Mouse (Mus musculus) left cerebral cortex, postnatal 36 days (tissue): ENCODE data around the gene Gopc. TPM values are rescaled to one million over a fixed set of nuclear protein-coding genes. Genes with fewer than 3 reads are reported as not detected.
A peak's percentile ranks its signal among the peaks of the same experiment; 100 is the strongest.
"Not testable (repeated sequence)": the region's sequence is repeated elsewhere in the genome, so short reads cannot be mapped to it uniquely, and the experiment has no call there.

ENCODE experiments used
- DNase-seq, 2 experiments: peaks; one replicate each; pipeline ENCODE4 v3.0.0; 2021 to 2022; ENCODE audit warnings: low spot score in 2 of 2, mixed read lengths in 1 of 2
- intact Hi-C: fragments of 180-260 bp; cut with DNase I; formaldehyde crosslinking; loops from one replicate; pipeline ENCODE4 v1.15.1; 2025
- total RNA-seq, 2 experiments: library from RNA; stranded (reverse); gene quantifications; 2 replicates each; pipeline ENCODE4 v1.2.3; 2021

The Gopc gene
- total RNA-seq, 2 experiments from 2014 or later = 44.0 to 46.4 TPM

GRCm38 (mm10) chr10:52391208-52391607, 9.3 kb upstream of the Gopc start:
- DNase-seq = no peak
- intact Hi-C loops = no loop called here

- intact Hi-C loops = loop anchor here (5.0 kb wide), 1 partner anchor 597 kb away; no protein-coding TSS in a partner anchor
These were observed 7.5 kb upstream of the Gopc start for GRCm38 (mm10) chr10:52389438-52389837.

GRCm38 (mm10) chr10:52388922-52389430, 7.1 kb upstream of the Gopc start, which contains the start of gene Nepn:
Gene Nepn (plus strand): TSS chr10:52388972.
- intact Hi-C loops = loop anchor here (5.0 kb wide), 1 partner anchor 597 kb away; no protein-coding TSS in a partner anchor
- no peak for DNase-seq

More at GRCm38 (mm10) chr10:52389438-52389837, 7.5 kb upstream of the Gopc start:
- DNase-seq = no peak

GRCm38 (mm10) chr10:52387192-52387591, 5.3 kb upstream of the Gopc start:
- intact Hi-C loops = loop anchor here (5.0 kb wide), 1 partner anchor 595 kb away; no protein-coding TSS in a partner anchor
- DNase-seq = no peak

- intact Hi-C loops = loop anchor here (2.0 to 5.0 kb wide), 3 partner anchors 168 to 593 kb away; no protein-coding TSS in a partner anchor
- DNase-seq = peak; percentile 25 to 37
These were observed 3.1 kb upstream of the Gopc start for GRCm38 (mm10) chr10:52384823-52385610.

GRCm38 (mm10) chr10:52383522-52383921, 1.6 kb upstream of the Gopc start:
- DNase-seq = no peak
- intact Hi-C loops = loop anchor here (2.0 to 5.0 kb wide), 2 partner anchors 33 to 166 kb away; partner anchors contain the start of gene Nus1

- no peak for DNase-seq
- intact Hi-C loops = loop anchor here (2.0 to 5.0 kb wide), 2 partner anchors 34 to 166 kb away; partner anchors contain the start of gene Nus1
These were observed 1.1 kb upstream of the Gopc start for GRCm38 (mm10) chr10:52383022-52383421.

- no peak for DNase-seq
- intact Hi-C loops = loop anchor here (5.0 kb wide), 1 partner anchor 164 kb away; no protein-coding TSS in a partner anchor
These were observed 563 bp downstream of the Gopc start for GRCm38 (mm10) chr10:52381321-52381801.

- intact Hi-C loops = no loop called here
- no peak for DNase-seq
These were observed 4.1 kb downstream of the Gopc start for GRCm38 (mm10) chr10:52377813-52378212.

GRCm38 (mm10) chr10:52376422-52376821, 5.5 kb downstream of the Gopc start:
- intact Hi-C loops = no loop called here
- no peak for DNase-seq

- intact Hi-C loops = no loop called here
- DNase-seq = no peak
These were observed 7.3 kb downstream of the Gopc start for GRCm38 (mm10) chr10:52374651-52375050.

GRCm38 (mm10) chr10:52373834-52374233, 8.1 kb downstream of the Gopc start:
- intact Hi-C loops = no loop called here
- no peak for DNase-seq

- DNase-seq = no peak
- intact Hi-C loops = no loop called here
These were observed 13.5 kb downstream of the Gopc start for GRCm38 (mm10) chr10:52368376-52368775.

- intact Hi-C loops = no loop called here
- no peak for DNase-seq
These were observed 20.9 kb downstream of the Gopc start for GRCm38 (mm10) chr10:52360862-52361609.

- DNase-seq = no peak
- intact Hi-C loops = no loop called here
These were observed 21.6 kb downstream of the Gopc start for GRCm38 (mm10) chr10:52360241-52360735.

- intact Hi-C loops = no loop called here
- DNase-seq = no peak
These were observed 23.5 kb downstream of the Gopc start, which contains the start of gene Gm26741 for GRCm38 (mm10) chr10:52358467-52358866. Gene Gm26741 (plus strand): TSS chr10:52358767.

GRCm38 (mm10) chr10:52353184-52353583, 28.7 kb downstream of the Gopc start:
- intact Hi-C loops = no loop called here
- no peak for DNase-seq

- DNase-seq, intact Hi-C loops: not testable (repeated sequence)
These were observed 38.6 kb downstream of the Gopc start for GRCm38 (mm10) chr10:52343324-52343723.

- DNase-seq = no peak
- intact Hi-C loops = loop anchor here (5.0 kb wide), 3 partner anchors 99 to 224 kb away; partner anchors contain the start of gene Dcbld1
These were observed 50.9 kb downstream of the Gopc start for GRCm38 (mm10) chr10:52331007-52331406.
